Mouse (Mus musculus) megakaryocyte, embryonic 14.5 days (primary cell): ENCODE data around the gene Rhoj.

Source experiments
- FLI1 ChIP-seq: IDR thresholded peaks from 2 replicates; pipeline ENCODE4 v1.6.1; 2012; ENCODE audit warnings: low read length, inconsistent platforms, mixed read lengths
- GATA1 ChIP-seq: IDR thresholded peaks from 3 replicates; pipeline ENCODE4 v1.6.1; 2012; ENCODE audit warnings: mixed read lengths, low read length, inconsistent platforms, borderline replicate concordance

- TF ChIP-seq FLI1 (no peak), GATA1 (no peak)
These were observed 138.1 kb downstream of the Rhoj start for GRCm38 (mm10) chr12:75446245-75446644.
